Mouse (Mus musculus) heart, postnatal 14 days (tissue): ENCODE data around the gene Igsf3. TPM values are rescaled to one million over a fixed set of nuclear protein-coding genes. Genes with fewer than 3 reads are reported as not detected.
A peak's percentile ranks its signal among the peaks of the same experiment; 100 is the strongest.

Source experiments
- DNase-seq, 2 experiments: peaks; one replicate each; pipeline ENCODE4 v3.0.0; 2021 to 2022
- intact Hi-C: fragments of 180-260 bp; cut with DNase I; formaldehyde crosslinking; loops from one replicate; pipeline ENCODE4 v1.15.1; 2025
- total RNA-seq, 2 experiments: library from RNA; stranded (reverse); gene quantifications; 2 replicates each; pipeline ENCODE4 v1.2.3; 2021

Igsf3 gene
- total RNA-seq, 2 experiments from 2014 or later = 14.9 to 16.8 TPM

DNA sequence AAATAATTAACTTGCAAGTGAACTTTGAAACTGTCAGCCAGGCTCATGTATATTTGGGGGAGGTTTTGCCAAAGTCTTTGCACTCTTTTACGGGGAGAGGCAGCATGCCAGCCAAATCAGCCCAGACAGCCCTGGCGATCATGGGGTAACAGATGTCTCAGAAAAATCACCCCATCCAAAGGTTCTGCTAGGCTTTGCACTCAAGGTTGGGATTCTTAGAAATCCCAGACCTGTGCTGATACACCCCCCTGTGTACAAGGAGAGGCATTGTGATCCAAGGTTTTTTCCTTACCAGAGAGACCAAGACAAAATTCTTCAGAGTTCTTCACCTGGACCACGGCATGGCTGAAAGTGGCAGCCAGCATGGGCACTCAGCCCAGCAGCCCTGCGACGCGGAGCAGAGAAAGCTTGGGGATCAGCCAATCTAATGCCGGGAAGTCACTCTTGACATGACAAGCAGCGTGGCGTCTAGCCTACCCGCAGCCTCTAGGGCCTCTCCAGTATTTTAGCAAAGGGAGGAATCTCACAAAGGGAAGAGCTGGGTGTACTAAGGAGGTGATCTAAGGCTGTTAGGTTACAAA is 7.5 kb upstream of the Igsf3 start:
- peak; percentile 27 to 38 for DNase-seq
- intact Hi-C loops = no loop called here

DNA sequence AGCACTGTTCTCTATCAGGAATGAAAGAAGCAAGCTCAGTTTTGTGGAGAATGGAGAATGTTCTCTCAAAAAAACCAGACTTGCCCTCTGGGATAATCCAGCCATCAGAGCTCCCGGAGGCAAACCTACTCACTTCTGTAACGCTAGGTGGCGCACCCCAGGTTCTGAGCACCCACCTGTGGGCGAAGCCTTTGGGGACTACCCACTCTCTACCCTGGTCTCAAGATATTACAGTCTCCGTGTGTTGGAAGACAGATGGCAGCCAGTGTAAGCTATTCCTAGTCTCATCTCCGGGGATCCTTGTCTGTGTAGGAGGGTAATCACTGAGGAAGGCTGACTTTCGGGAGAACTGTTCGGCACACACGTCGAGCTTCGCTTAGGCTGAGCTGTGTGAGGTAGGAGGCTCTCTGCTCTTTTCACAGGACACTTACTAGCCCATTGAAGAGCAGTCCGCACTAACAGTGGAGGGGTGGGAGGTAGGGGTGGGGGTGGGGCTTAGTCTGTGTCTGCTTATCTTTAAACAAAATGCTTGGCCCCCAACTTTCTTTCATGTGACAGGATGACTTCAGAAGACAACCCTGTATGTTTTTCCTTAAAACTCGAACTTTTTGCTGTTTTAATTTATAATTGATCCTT is 4.4 kb upstream of the Igsf3 start:
- DNase-seq = peak; percentile 64 to 77
- intact Hi-C loops = loop anchor here (1.0 to 5.0 kb wide), 3 partner anchors 70 to 440 kb away; no protein-coding TSS in a partner anchor

DNA sequence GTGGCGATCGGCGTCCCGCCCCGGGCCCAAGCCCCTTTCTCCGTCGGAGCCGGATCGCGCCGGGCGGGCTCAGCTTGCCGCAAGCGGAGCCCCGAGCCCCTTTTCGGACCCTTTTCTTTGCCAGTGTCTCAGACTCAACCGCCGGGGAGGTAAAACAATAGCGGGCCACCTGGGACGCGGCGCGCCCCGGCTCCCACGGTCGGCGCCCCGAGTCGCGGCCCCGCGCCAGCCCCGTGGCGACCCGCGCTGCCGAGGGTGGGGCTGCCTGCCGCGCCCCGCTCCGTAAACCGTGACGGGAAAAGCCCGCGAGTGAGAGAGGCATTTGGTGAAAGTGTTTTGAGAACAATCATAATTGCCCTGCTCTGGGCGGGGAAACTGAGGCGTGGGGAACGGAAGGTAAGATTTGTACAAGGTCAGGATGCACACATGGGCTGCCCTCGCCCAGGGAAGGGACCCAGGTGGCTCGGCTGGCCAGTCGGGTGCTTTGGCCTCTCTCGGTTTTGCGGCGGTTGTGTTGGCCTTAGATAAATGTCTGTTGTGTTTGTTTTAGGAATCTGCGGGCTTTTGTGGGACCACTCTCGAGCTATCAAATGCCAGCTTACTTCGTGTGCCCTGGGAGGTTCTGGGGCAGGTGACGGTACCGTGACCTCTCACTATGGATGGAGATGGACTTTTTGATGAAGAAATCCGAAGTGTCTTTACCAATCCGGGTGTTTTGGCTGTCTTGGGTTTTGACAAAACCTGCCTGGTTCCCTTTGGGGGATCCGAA is 557 bp downstream of the Igsf3 start:
- intact Hi-C loops = no loop called here
- no peak for DNase-seq

DNA sequence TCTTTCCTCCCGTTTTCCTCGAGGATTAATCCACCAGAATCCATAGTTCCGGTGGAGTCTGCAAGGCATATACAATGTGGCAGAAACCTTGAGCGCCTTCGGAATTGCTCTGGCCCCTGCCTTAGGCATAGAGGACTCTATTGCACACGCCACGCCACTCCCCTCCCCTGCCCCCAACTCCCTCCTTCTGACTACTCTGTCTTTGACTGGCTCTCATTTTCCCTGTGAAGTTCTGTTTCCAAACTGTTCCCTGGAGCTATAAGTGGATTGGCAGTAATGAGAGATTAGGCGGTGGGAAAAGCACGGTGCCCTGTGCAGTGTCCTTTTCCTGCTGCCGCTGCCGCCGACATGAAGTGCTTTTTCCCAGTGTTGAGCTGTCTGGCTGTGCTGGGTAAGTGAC is 1.2 kb downstream of the Igsf3 start:
- intact Hi-C loops = no loop called here
- DNase-seq = no peak

DNA sequence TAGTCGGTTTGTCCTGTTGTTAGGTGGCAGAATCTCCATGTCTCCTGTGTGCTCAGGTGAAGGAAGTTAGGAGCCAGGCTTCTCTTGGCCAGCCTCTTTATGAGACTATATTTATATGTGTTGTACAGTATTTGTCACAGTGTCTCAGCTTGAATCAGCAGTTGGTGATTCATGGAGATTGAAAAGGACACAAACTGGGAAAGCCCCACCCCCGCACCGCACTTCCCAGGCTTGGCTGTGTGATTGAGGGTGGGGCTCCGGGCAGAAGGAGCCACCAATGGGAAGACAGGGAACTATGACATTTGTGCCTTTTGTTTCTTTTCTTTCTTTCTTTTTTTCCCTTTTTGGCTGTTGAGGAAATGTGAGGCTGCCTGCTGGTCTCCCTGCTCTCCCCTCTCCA is 2.9 kb downstream of the Igsf3 start:
- peak; percentile 56 to 63 for DNase-seq
- intact Hi-C loops = no loop called here

DNA sequence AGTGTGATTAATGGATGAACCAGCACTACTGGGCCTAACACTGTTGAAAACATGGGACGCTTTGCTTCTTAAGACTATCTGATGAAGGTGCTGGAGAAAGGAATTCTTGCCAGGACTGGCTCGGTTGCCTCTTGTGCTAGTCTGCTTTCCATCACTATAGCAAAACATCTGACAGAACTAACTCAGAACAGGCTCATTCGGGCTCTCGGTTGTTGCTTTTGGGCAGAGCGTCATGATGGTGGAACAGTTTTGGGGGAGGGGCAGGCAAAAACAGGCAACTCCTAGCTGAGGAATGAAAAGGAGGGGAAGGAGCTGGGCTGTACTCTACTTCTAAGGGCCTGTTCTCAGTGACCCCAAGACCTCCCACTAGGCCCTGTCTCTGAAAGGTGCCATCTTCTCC is 4.8 kb downstream of the Igsf3 start:
- no peak for DNase-seq
- intact Hi-C loops = no loop called here

DNA sequence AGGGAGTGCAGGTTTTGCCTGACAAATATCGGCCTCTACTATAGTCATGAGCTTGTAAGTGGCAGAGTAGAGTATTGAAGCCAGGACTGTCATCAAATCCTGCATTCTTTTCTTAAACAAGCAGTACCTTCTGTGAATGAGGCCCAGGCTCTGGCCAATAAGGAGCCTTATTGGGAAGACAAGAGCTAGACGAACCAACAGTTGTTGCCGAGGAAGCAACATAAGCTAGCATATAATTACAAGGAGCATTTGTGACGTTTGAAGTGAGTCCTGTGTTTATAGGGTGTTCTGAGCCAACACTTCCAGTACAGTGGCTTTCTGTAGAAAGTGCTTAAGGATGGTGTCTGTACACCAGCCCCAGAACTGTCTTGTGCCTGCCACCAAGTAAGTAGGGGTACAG is 5.9 kb downstream of the Igsf3 start:
- intact Hi-C loops = no loop called here
- no peak for DNase-seq

DNA sequence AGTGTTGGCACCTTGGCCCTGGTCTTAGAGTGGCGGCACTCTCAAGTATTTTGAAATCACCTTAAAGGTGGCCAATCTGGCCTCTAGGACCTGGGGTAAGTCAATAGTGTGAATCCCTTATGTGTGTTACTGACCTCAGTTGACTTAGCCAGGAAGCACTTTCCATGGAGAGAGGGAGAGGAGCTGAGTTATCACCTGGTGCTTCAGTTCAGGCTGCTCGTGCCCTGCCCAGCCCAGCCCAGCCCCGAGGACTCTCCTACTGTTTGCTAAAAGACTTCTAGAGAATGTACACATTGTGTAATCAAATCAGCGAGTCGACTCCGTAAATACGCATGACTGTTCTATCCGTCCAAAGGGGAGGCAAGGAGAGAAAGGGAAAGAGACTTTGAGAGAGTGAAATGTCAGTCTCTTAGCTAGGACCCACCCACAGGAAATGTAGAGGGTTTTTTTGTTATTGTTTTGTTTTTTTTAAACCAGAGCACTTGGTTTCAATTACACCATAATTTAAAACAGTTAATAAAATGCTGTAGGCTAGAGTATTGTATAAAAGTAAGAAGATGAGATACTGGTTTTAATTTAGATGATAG is 9.6 kb downstream of the Igsf3 start:
- intact Hi-C loops = no loop called here
- DNase-seq = no peak

DNA sequence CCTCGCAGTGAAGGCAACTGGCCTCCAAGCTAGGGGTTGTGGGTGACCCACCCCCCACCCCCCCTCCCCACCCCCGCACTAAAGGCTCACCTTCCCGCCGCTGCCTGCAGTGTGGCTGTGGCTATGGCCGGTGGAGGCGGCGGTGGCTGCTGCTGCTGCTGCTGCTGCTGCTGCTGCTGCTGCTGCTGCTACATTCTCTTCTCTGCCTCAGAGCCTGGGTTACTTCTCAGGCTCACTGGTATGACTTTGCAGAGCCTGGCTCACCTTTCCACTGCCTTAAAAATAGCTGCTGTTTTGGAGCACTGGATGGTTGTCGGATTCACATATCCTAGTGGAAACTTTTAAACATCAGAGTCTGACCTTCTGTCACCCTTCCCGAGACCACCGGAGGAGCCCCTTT is 11.0 kb downstream of the Igsf3 start:
- intact Hi-C loops = no loop called here
- no peak for DNase-seq

DNA sequence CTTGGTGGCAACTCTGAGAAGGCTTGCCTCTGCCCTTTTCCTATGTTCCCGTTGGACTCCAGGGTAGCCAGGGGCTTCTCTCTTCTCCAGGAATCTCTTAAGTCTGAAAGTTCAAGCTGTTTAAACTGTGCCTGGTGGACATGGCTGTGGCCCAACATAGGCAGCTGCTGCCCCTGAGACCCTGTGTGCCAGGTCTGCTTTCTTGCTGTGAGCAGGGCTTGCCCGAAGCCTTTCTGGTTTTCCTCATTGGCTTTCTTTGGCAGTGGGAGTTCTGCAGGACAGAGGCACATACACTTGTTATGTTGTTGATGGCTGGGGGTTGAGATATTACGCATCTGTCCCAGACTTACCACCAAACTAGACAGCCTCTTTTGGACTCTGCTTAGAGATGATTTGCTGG is 12.7 kb downstream of the Igsf3 start:
- DNase-seq = no peak
- intact Hi-C loops = no loop called here

DNA sequence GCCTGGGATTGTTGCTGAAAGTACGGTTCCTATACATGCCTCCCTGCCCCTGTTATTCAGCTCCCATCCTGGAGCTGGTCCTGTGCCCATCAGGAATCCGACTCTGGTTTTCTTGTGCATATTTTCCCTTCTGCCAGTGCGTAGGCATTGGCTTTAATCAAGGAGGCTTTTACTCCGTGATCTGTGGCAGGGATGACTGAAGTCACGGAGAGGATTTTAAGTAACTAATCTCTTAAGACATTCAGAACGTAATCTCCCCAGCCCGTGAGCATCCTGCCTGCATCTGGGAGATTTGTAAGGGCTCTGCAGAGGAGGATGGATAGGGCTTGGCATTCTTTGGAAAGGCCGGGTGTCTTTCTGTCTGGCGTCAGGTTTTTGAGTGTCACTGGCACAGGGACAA is 13.6 kb downstream of the Igsf3 start:
- intact Hi-C loops = no loop called here
- DNase-seq = no peak

DNA sequence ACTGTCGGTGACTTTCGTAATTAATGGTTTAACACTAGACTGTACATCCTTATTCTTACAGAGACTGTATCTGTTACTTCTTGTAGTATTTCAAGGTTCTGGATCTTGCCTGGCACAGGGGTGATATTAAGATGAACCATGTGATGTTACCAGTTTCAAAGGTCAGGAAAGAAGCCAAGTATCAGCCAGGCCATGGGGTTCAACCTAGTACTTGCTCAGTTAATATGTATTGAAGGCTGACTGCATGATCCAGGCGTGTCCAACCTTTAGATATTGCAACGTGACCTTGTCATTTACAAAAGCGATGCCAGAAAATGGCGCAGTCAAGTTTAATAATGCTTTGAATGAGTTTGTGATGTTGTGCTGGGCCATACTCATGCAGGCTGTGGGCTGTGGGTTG is 15.1 kb downstream of the Igsf3 start:
- no peak for DNase-seq
- intact Hi-C loops = no loop called here

DNA sequence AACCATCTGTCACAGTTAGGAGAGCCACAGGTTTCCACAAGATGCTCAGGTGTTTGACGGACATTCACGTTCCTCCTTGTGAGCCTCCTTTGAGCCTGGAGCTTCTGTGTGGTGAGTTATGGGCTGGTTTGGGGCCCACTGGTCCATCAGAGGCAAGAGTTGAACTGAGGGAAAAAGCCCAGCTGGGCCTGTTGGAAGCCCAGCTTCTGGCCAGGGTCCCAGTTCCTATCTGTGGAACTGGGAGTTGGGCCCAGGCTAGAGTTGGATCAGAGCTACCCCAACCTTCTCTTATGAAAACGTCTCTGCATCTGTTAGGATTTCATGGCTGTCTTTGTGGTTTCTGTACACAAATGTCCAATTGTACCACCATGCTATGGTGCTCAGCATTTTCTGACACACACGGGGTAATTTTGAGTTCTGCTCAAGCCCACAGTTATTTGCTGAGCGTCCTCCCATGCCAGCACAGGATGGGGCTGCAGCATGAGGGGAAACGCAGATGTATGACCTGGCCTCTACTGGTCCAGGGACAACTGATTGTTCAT is 16.3 kb downstream of the Igsf3 start:
- peak; percentile 76 to 78 for DNase-seq
- intact Hi-C loops = no loop called here

DNA sequence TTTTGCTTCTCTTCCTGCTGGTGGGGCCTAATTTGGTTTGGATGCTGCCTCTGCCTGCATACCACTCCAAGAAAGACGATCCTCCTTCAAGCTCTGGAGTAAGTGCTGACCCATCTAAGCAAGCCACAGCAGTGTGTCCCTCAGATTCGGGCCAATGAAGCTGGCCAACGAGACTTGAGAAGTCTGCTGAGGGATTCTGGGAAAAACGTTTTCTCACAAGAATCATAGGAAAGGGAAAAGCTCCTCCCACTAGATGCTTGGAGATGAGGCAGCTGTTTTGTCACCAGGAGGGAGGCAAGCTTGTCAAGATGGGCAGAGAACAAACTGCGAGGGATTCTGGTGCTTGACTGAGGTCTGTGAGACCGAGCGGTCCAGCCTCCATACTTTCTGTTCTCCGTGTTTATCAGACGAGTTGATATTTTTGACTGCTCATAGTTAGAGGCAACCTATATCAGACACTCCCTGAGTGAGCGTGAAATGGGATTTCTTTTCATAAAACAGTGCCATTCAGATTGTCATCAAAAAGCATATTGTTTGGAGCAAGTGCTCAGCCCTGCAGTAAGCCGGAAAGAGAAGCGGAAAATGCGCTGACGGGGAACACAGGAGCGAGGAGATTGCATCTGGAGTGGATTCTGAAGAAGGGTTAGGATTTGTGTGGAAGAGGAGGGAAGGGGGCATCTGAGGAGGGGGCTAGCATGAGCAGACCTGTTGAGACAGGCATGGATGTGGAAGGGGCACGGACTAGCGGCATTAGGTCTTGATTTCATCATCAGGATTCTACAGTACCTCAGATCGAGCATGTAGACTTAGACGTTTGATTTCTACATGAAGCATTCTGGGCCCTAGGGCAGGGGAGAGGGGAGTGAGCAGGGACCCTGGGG is 17.0 kb downstream of the Igsf3 start:
- peak; percentile 48 to 65 for DNase-seq
- intact Hi-C loops = no loop called here

DNA sequence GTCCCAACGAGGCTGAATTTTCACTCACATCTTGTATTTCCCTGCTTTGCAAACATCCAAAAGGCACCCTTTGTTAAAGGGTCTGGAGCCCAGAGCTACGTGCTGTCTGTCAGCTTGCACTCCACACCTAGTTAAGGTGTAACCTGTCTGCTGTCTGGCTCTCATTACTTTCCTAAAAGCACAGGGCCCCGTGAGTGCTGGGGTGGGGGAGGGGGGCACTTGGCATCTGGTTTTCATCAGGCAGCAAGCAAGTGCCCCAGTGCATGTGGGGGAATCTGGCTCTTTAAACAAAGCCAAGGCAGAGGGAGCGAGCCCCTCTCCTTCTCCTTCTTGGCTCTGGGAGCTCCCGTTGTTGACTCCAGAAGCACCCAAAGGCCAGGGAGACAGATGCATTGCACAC is 18.5 kb downstream of the Igsf3 start:
- no peak for DNase-seq
- intact Hi-C loops = no loop called here

DNA sequence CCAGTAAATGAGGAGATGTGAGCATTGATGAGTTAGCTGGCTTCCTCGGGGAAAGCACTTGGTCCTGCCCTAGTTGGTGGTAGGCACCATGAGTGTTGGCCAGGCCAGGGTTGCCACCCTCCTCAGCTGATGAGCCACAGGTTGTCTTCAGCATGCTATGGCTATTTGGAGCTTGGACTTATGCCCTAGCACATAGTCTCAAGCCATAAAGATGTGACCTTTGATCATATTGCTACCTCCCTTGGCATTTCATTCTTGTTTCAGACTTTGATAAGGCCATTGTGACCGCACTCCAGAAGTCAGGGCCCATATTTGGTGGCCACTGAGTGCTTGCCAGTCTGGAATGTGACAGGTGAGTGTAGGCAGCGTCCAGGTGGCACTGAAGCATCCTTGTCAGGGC is 19.2 kb downstream of the Igsf3 start:
- intact Hi-C loops = no loop called here

DNA sequence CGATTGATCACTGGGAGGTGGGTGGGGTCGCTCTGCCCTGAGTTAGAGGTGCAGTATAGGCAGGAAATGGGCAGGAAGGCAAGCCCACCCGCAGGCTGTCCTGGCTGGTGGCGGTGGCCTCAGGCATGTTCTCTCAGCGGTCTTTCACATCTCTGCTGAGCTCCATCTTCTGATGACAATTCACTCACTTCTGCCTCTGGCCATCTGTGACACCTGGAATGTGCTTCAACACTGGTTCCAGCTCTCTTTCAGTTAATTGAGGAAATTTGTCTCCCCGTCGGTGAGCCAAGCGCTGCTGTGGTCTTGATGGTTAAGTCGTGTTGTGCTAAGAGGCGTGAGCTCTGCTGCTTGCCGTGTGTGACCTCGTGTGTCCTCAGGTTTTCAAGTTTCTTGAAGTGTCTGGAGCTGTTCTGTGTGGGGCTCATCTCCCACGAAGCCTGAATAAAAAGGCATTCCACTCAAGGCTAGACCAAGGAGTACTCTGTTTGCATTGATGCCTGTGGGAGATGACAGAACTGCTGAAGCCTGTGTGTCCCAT is 19.9 kb downstream of the Igsf3 start:
- intact Hi-C loops = no loop called here
- DNase-seq = no peak

More for the DNA sequence above, 19.2 kb downstream of the Igsf3 start:
- no peak for DNase-seq

DNA sequence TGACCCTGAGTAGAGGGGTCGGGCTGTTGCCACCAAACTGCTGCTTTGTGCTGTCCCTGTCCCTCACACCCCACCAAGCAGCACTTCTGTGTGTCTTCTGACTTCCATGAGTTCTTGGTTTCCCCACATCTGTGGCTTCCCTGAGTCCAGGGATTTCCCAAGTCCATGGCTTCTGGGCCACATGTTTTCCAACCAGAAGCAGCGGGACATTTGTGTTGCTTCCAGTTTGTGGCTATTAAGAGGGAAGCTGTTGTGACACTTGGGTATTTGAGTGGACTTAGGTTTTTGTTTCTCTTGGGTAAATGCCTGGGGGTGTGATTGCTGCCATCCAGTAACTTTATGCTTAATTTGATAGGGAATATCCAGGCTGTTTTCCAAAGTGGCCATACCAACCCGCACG is 20.5 kb downstream of the Igsf3 start:
- DNase-seq = no peak
- intact Hi-C loops = no loop called here

DNA sequence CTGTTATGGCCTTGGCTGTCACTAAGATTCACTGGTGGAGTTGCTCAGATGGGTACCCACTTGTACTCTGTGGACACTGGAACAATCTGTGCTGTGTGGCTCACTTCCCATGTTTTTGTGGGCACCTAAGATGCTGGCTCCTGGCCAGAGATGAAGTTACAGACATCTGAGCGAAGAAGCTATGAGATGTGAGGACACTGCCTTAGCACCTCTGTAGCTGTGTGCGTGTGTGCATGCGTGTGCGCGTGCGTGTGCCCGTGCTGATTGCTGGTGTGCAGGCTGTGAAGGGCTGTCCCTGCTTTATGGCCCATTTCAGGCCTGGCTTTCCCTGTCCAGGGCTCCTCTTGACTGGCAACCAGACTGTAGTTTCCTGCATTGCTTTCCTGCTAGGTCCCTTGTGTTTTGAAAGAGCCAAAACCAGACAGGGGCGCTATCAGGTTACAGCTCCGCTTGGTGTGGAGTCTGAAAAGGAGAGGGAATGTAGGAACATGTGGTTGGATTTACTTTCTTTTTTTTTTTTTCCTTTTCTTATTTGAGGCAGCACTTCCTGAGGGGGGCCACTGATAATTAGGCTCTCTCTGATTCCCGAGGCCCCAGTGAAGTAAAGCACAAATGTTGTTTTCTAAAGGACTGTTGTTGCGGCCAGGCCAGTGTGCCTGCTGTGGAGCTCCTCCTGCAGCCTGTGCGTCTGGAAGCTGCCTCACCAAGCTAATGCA is 21.3 kb downstream of the Igsf3 start:
- peak in 1 of 2 experiments; percentile 47 for DNase-seq
- intact Hi-C loops = no loop called here
